Mouse (Mus musculus) heart, embryonic 15.5 days (tissue): ENCODE data around the gene Stub1. TPM values are rescaled to one million over a fixed set of nuclear protein-coding genes. Genes with fewer than 3 reads are reported as not detected.
"Not testable (repeated sequence)": the region's sequence is repeated elsewhere in the genome, so short reads cannot be mapped to it uniquely, and the experiment has no call there.

ENCODE experiments used
- ATAC-seq: fragments of 200-750 bp; cut with Nextera tagmentation; replicated peaks from 2 replicates; pipeline ENCODE4 v1.8.0; 2017; ENCODE audit warnings: low read depth, moderate TSS enrichment; ENCODE audit not compliant: insufficient number of reproducible peaks, insufficient read depth, low FRiP score
- H3K27ac ChIP-seq: fragments of 300-500 bp; sonication (generic); 2 replicates; pipeline ENCODE4 v1.5.1; 2015; ENCODE audit warnings: mild to moderate bottlenecking, inconsistent platforms
- H3K27me3 ChIP-seq: fragments of 300-500 bp; sonication (generic); 2 replicates; pipeline ENCODE4 v1.6.1; 2015; ENCODE audit warnings: inconsistent platforms
- H3K36me3 ChIP-seq: fragments of 300-500 bp; sonication (generic); 2 replicates; pipeline ENCODE4 v1.6.1; 2015; ENCODE audit warnings: mild to moderate bottlenecking, inconsistent platforms
- H3K4me1 ChIP-seq: fragments of 300-500 bp; sonication (generic); replicated peaks from 2 replicates; pipeline ENCODE4 v1.6.1; 2015; ENCODE audit warnings: inconsistent platforms
- H3K4me2 ChIP-seq: fragments of 300-500 bp; sonication (generic); 2 replicates; pipeline ENCODE4 v1.6.1; 2015; ENCODE audit warnings: inconsistent platforms, mild to moderate bottlenecking, moderate library complexity
- H3K4me3 ChIP-seq: fragments of 300-500 bp; sonication (generic); 2 replicates; pipeline ENCODE4 v1.5.1; 2015; ENCODE audit warnings: mild to moderate bottlenecking, inconsistent platforms
- H3K9ac ChIP-seq: fragments of 300-500 bp; sonication (generic); 2 replicates; pipeline ENCODE4 v1.6.1; 2015; ENCODE audit warnings: mild to moderate bottlenecking, inconsistent platforms
- H3K9me3 ChIP-seq: fragments of 300-500 bp; sonication (generic); replicated peaks from 2 replicates; pipeline ENCODE4 v1.6.1; 2016; ENCODE audit warnings: inconsistent platforms
- WGBS: fragments of 180-500 bp; shearing (Covaris S2); methylation state at CpG from one replicate; pipeline ENCODE4 v1.1.7; 2015; ENCODE audit warnings: mixed read lengths; 5-methylcytosine and 5-hydroxymethylcytosine counted together
- polyA plus RNA-seq: library from polyadenylated mRNA; unstranded; fragments of >200 nt; fragmentation: Nextera tagmentation; extraction: Ambion mirVana; gene quantifications from 2 replicates; pipeline ENCODE4 v1.2.1, GENCODE M21; 2015

Stub1 gene
- polyA plus RNA-seq, 1 experiment from 2014 or later: 251 TPM

DNA sequence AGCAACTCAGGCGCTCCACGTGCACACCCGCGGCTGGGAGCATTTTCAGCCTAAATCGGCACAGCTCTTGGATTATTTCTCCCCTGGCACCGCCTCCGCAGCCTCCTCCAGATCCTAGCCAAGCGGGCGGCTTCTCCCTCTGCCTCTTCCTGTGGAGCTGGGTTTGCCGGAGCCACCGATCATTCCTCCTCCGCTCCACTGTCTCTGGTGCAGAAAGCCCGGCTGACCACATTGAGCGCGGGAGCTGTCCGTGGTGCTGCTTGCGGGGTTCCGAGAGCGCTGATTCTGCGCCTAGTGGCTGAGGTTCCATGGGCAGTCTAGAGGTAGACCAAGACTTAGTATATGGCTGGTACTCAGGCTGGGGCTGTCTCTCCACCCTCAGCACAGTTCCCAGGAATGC lies 19.7 kb downstream of the Stub1 start:
- H3K4me2 ChIP-seq: no peak overlapping the region
- H3K27me3 ChIP-seq: peaks cover 93% of the 10 kb centered on the region
- WGBS: 2% methylated on average over 20 of the region's 20 CpGs
- H3K36me3 ChIP-seq: no peaks in the 10 kb centered on the region
- H3K9me3 ChIP-seq: no peaks in the 10 kb centered on the region
- no peak overlapping the region for H3K27ac ChIP-seq
- H3K4me1 ChIP-seq: peaks cover 17% of the 10 kb centered on the region
- no peak overlapping the region for H3K9ac ChIP-seq
- ATAC-seq: 0 out of 2 replicates have a peak, but pooled peaks have one; percentile 30
- no peak overlapping the region for H3K4me3 ChIP-seq

DNA sequence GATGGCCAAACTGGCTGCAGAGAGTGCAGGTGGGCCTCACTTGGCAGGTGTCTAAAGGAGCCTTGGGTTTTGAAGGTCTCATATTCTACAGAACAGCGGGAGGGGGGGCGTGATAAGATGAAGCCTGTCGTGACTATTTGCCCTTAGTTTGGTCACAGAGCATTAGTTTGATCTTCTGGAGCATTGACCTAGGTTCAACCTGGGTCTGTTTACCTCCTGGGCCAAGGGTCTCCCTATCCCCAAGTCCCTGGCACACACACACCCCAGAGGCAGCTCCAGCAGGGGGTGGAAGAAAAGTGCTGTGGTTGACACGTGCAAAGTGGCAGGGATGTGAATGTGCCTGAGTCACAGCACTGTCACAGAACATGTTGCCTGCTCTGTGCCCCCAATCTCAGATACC lies 22.3 kb downstream of the Stub1 start:
- WGBS: 76% methylated on average over 4 of the region's 4 CpGs
- H3K9ac ChIP-seq: no peak overlapping the region
- no peaks in the 10 kb centered on the region for H3K36me3 ChIP-seq
- no peak overlapping the region for H3K4me2 ChIP-seq
- no peaks in the 10 kb centered on the region for H3K9me3 ChIP-seq
- H3K27ac ChIP-seq: no peak overlapping the region
- no peak for ATAC-seq
- H3K27me3 ChIP-seq: peaks cover 74% of the 10 kb centered on the region
- H3K4me1 ChIP-seq: peaks cover 22% of the 10 kb centered on the region
- no peak overlapping the region for H3K4me3 ChIP-seq

DNA sequence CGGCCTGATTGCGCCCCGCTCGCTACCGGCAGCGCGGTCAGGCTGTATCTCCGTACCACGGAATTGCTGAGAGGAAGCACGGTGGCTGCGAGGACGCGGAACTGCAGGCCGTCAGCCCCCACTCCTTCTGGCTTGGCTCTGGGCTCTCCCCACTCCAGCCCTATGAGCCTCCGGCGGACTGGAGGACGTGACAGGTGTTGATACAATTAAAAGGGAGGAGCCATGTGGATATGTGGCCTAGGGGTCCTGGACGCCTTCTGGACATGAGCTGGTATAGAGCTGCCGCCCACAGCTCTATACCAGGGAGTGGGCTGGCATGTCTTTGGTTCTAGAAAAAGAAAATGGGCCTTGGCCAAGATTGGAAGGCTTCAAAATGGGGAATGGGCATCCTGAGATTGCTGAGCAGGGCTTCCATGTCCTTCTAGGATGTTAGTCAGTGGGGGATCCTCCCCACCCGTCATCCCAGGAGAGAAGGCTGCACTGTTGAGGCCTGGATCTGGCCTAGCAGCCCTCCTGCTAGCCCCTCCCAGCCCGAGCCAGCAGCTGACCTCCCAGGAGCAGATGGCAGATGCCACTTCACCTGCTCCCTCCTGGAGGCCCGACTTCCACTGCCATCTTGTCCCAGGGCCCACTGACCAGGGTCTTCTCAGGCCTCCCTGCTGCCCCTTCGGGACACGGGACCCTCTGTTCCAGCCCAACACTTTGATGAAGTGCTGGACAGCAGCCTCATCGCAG lies 23.4 kb downstream of the Stub1 start:
- Histone ChIP-seq H3K4me2 (peak overlapping the region; percentile 96), H3K4me3 (peak overlapping the region; percentile 62), H3K9ac (peak overlapping the region; percentile 40), H3K9me3 (no peaks in the 10 kb centered on the region), H3K4me1 (peaks cover 22% of the 10 kb centered on the region), H3K27ac (no peak overlapping the region), H3K27me3 (peaks cover 67% of the 10 kb centered on the region), H3K36me3 (no peaks in the 10 kb centered on the region)
- ATAC-seq: no peak
- 9% methylated on average over 24 of the region's 25 CpGs for WGBS

DNA sequence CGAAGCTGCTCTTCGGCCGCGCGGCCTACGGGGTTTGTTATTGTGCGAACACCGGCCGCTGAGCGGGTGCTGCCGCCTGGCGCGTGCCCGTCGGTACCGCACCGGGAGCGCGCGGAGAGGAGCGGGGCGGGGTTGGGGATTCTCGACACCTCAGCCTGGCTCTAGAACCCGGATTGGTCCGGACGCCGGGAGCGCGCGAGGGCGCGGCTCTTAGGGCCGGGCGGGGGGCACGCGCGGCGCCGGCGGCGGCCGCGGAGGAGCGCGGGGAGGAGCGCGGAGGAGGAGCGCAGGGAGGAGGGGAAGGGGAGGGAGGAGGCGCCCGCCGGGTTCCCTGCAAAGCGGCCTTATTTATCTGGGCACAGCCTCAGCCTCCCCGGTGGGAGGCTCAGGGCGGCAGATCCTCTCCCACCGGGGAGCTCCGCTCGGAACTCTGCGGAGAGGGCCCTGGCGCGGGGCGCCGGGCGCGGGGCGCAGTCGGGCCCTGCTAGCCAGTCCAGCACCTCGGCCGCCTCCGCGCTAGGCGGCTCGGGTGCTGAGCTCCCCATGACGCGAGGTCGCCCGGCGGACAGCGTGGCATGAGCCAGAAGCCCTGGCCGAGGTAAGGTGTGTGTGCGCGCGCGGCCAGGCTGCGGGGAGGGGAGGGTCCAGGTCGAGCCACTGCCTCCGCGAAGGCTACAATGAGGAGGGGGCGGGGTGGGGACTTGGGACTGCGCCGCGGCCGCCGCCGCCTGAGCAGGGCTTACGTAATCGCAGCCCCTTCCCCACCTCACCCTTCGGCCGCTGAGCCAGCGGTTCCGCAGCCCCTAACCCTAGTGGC lies 24.2 kb downstream of the Stub1 start, which contains the start of gene Fbxl16:
Gene Fbxl16, plus strand, starts transcription at position 297 of the 817 bp plus-strand sequence.
- peak within 1 kb of the TSS; percentile 40 for H3K9ac ChIP-seq
- H3K27me3 ChIP-seq: peaks cover 64% of the 10 kb centered on the region
- H3K9me3 ChIP-seq: no peaks in the 10 kb centered on the region
- H3K36me3 ChIP-seq: no peaks in the 10 kb centered on the region
- H3K27ac ChIP-seq: no peak within 1 kb of the TSS
- H3K4me3 ChIP-seq: peak within 1 kb of the TSS; percentile 62
- ATAC-seq: peak; percentile 77
- peaks cover 22% of the 10 kb centered on the region for H3K4me1 ChIP-seq
- WGBS: under 1% methylated on average over 90 of the region's 100 CpGs
- peak within 1 kb of the TSS; percentile 96 for H3K4me2 ChIP-seq

- Histone ChIP-seq H3K4me2 (peak overlapping the region; percentile 96), H3K27me3 (peaks cover 56% of the 10 kb centered on the region), H3K36me3 (no peaks in the 10 kb centered on the region), H3K27ac (no peak overlapping the region), H3K9ac (0 out of 2 replicates have a peak overlapping the region, but pooled peaks have one; percentile 40), H3K4me3 (peak overlapping the region; percentile 62), H3K9me3 (no peaks in the 10 kb centered on the region), H3K4me1 (peaks cover 21% of the 10 kb centered on the region)
- 42% methylated on average over 5 of the region's 5 CpGs for WGBS
- ATAC-seq: no peak
These were observed 25.2 kb downstream of the Stub1 start for GRCm38 (mm10) chr17:25808028-25808427.

DNA sequence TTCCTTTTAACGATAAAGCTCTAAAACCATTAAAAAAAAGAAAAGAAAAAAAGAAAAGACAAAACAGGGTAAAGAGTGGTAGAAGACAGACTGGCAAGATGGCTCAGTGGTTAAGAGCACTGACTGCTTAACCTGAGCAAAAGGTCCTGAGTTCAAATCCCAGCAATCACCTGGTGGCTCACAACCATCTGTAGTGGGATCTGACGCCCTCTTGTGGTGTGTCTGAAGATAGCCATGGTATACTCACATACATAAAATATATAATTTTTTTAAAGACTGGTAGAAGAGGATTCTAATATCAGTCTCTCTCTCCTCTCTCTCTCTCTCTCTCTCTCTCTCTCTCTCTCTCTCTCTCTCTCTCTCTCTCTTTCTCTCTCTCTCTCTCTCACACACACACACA lies 25.8 kb downstream of the Stub1 start:
- Histone ChIP-seq H3K27me3 (peaks cover 54% of the 10 kb centered on the region), H3K4me1 (peaks cover 27% of the 10 kb centered on the region)
- not testable (repeated sequence) for H3K4me3 ChIP-seq, H3K4me2 ChIP-seq, H3K9ac ChIP-seq, H3K36me3 ChIP-seq, H3K27ac ChIP-seq, H3K9me3 ChIP-seq, ATAC-seq
- 45% methylated on average over 2 of the region's 2 CpGs for WGBS

- no peaks in the 10 kb centered on the region for H3K36me3 ChIP-seq
- no peak overlapping the region for H3K27ac ChIP-seq
- WGBS: 86% methylated on average over 4 of the region's 4 CpGs
- no peaks in the 10 kb centered on the region for H3K9me3 ChIP-seq
- peaks cover 49% of the 10 kb centered on the region for H3K27me3 ChIP-seq
- peaks cover 27% of the 10 kb centered on the region for H3K4me1 ChIP-seq
- no peak overlapping the region for H3K9ac ChIP-seq
- H3K4me3 ChIP-seq: no peak overlapping the region
- H3K4me2 ChIP-seq: no peak overlapping the region
- no peak for ATAC-seq
These were observed 26.7 kb downstream of the Stub1 start for GRCm38 (mm10) chr17:25806507-25806906.

GRCm38 (mm10) chr17:25802825-25803517 lies 30.2 kb downstream of the Stub1 start:
- no peak overlapping the region for H3K9ac ChIP-seq

DNA sequence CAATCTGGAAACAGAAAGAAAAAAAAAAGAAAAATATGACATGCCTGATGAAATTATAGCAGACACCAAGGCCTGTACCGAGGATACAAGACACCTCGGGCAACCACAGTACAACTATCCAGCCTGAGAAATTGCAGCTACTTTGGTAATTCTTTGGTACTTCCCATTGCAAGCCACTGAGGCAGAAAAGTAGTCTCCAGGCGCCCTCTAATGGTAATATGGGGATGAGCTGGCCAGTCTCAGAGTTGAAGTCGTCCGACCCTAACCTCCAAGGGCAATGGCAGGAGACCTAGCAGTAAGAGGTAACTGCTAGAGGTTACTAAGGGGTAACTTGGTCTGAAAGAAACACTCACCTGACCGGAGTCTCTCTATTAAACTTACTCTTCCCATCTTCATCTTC lies 32.2 kb downstream of the Stub1 start:
- H3K9ac ChIP-seq: no peak overlapping the region
- ATAC-seq: no peak
- H3K36me3 ChIP-seq: no peaks in the 10 kb centered on the region
- WGBS: 5% methylated on average over 6 of the region's 6 CpGs
- no peak overlapping the region for H3K4me2 ChIP-seq
- H3K27me3 ChIP-seq: peaks cover 15% of the 10 kb centered on the region
- H3K4me3 ChIP-seq: no peak overlapping the region
- no peak overlapping the region for H3K27ac ChIP-seq
- peaks cover 14% of the 10 kb centered on the region for H3K4me1 ChIP-seq
- no peaks in the 10 kb centered on the region for H3K9me3 ChIP-seq

More at GRCm38 (mm10) chr17:25802825-25803517, 30.2 kb downstream of the Stub1 start:
- ATAC-seq: peak; percentile 82
- H3K9me3 ChIP-seq: no peaks in the 10 kb centered on the region
- no peak overlapping the region for H3K27ac ChIP-seq
- peaks cover 9% of the 10 kb centered on the region for H3K4me1 ChIP-seq
- no peak overlapping the region for H3K4me3 ChIP-seq
- peaks cover 17% of the 10 kb centered on the region for H3K27me3 ChIP-seq
- H3K4me2 ChIP-seq: peak overlapping the region; percentile 27; the same call in 1 of the 2 replicates
- H3K36me3 ChIP-seq: no peaks in the 10 kb centered on the region
- WGBS: 7% methylated on average over 10 of the region's 10 CpGs

- H3K9me3 ChIP-seq: no peaks in the 10 kb centered on the region
- H3K4me3 ChIP-seq: peak within 1 kb of the TSS; percentile 69
- H3K9ac ChIP-seq: peak within 1 kb of the TSS; percentile 65
- WGBS: 0% methylated on average over 35 of the region's 35 CpGs
- H3K27me3 ChIP-seq: peaks cover 5% of the 10 kb centered on the region
- peak; percentile 78 for ATAC-seq
- H3K4me2 ChIP-seq: peak within 1 kb of the TSS; percentile 82
- H3K4me1 ChIP-seq: peaks cover 31% of the 10 kb centered on the region
- no peak within 1 kb of the TSS for H3K27ac ChIP-seq
- H3K36me3 ChIP-seq: no peaks in the 10 kb centered on the region
These were observed 36.2 kb downstream of the Stub1 start, which contains the start of gene Metrn for GRCm38 (mm10) chr17:25796951-25797369. Metrn (minus strand) TSS chr17:25797136.
